9 mouse cellular contexts compared by ENCODE assay signal in genomic region chr8:110671309-110671708, GRCm38 (mm10). TPM values are rescaled to one million over a fixed set of nuclear protein-coding genes. Genes with fewer than 3 reads are reported as not detected.
DNase-seq lines count a peak whose midpoint lies in the region; ATAC-seq lines count a peak whose summit lies in the region.
"Had no signal": no experiment of that assay in that cellular context is flagged by ENCODE, and none has a peak within 500 bp of the region (broad histone marks: within the 10 kb centered on the region; RNA-seq: fewer than 3 reads in every experiment).

No protein-coding gene starts in this region.

- no peaks in the 10 kb centered on the region for H3K27me3 ChIP-seq in kidney, embryonic 15.5 days
- H3K27me3 ChIP-seq: liver, embryonic 13.5 days had no signal

- no peaks in the 10 kb centered on the region for H3K9me3 ChIP-seq in kidney, embryonic 15.5 days (replicated peaks)
- H3K9me3 ChIP-seq: liver, embryonic 13.5 days had no signal

- H3K36me3 ChIP-seq in kidney, embryonic 15.5 days, result peaks cover 28% of the 10 kb centered on the region

- H3K4me2 ChIP-seq in kidney, embryonic 15.5 days, result no peak overlapping the region
- H3K4me2 ChIP-seq: liver, embryonic 13.5 days had no signal

- ATAC-seq in cerebellum, adult (ENCODE audit: insufficient number of reproducible peaks, low FRiP score, low TSS enrichment), result peak; percentile 62; the same call in 1 of the 2 replicates
- no peak for ATAC-seq in kidney, embryonic 15.5 days (replicated peaks; ENCODE audit: low FRiP score)
- ATAC-seq in megakaryocyte progenitor cell, adult 5-6 weeks (replicated peaks; ENCODE audit: poor library complexity), result no peak

- no peak overlapping the region for H3K9ac ChIP-seq in kidney, embryonic 15.5 days
- H3K9ac ChIP-seq: liver, embryonic 13.5 days had no signal

- WGBS in kidney, embryonic 15.5 days, result 84% methylated on average over 6 of the region's 6 CpGs

- no peak for DNase-seq in cerebellum, postnatal 4 days (ENCODE audit: low spot score in 2 of 2)
- peak; percentile 57 for DNase-seq in adrenal gland, postnatal 14 days
- DNase-seq in gastrocnemius, postnatal 25 days, result peak; percentile 47
- peak; percentile 53 to 74 for DNase-seq in lung, postnatal 4 days
- DNase-seq in B cell, adult 2 months, result no peak
- DNase-seq: liver, embryonic 13.5 days had no signal

- H3K27ac ChIP-seq in kidney, embryonic 15.5 days, result peak overlapping the region; percentile 79
- H3K27ac ChIP-seq: liver, embryonic 13.5 days had no signal

- no peak overlapping the region for H3K4me3 ChIP-seq in kidney, embryonic 15.5 days (replicated peaks)
- H3K4me3 ChIP-seq: liver, embryonic 13.5 days had no signal

- peaks cover 11% of the 10 kb centered on the region; the same call in 1 of the 2 replicates for H3K4me1 ChIP-seq in kidney, embryonic 15.5 days

RNA-seq across cellular contexts. Expression of gene Mtss1l, which starts 50.0 kb away (rescaled TPM):
- total RNA-seq in adrenal gland, postnatal 14 days (2021), result 25.2 and 25.8 TPM in 2 replicates
- 10 to 100 TPM; 64.7 to 82.3 TPM for total RNA-seq in gastrocnemius, postnatal 25 days (2021)
- 8.3 and 8.4 TPM in 2 replicates for polyA plus RNA-seq in kidney, embryonic 15.5 days (2015; fragmentation: Nextera tagmentation; extraction: Ambion mirVana)
- total RNA-seq in megakaryocyte progenitor cell, adult 5-6 weeks (2015), result 0.27 TPM in 1 of 2 replicates, not detected in the other
- 1.7 TPM in 1 of 2 replicates, not detected in the other for total RNA-seq in megakaryocyte progenitor cell, adult 5-6 weeks (2017)

RNA-seq across cellular contexts. Expression of gene Vac14, which starts 52.9 kb away (rescaled TPM):
- total RNA-seq in adrenal gland, postnatal 14 days (2021), result 25.0 and 25.8 TPM in 2 replicates
- 10 to 100 TPM; 15.4 to 16.2 TPM for total RNA-seq in gastrocnemius, postnatal 25 days (2021)
- polyA plus RNA-seq in kidney, embryonic 15.5 days (2015; fragmentation: Nextera tagmentation; extraction: Ambion mirVana), result 22.2 and 23.3 TPM in 2 replicates
- 33.2 and 38.1 TPM in 2 replicates for total RNA-seq in megakaryocyte progenitor cell, adult 5-6 weeks (2015)
- total RNA-seq in megakaryocyte progenitor cell, adult 5-6 weeks (2017), result 24.9 and 26.2 TPM in 2 replicates

Comparison
In these comparisons a context has a peak if more than half of its experiments do, and no peak if none do; other contexts are left out.
1. DNase-seq: peak in adrenal gland, postnatal 14 days (single experiment), gastrocnemius, postnatal 25 days (single experiment) and lung, postnatal 4 days (2 of 2); none in cerebellum, postnatal 4 days (0 of 2) and B cell, adult 2 months (0 of 2).